Mouse (Mus musculus): Measurements from ENCODE around the gene Hdgfl2.
A peak's percentile ranks its signal among the peaks of the same experiment; 100 is the strongest.
"Not testable (repeated sequence)": the region's sequence is repeated elsewhere in the genome, so short reads cannot be mapped to it uniquely, and the experiment has no call there.

Hdgfl2 gene

DNA sequence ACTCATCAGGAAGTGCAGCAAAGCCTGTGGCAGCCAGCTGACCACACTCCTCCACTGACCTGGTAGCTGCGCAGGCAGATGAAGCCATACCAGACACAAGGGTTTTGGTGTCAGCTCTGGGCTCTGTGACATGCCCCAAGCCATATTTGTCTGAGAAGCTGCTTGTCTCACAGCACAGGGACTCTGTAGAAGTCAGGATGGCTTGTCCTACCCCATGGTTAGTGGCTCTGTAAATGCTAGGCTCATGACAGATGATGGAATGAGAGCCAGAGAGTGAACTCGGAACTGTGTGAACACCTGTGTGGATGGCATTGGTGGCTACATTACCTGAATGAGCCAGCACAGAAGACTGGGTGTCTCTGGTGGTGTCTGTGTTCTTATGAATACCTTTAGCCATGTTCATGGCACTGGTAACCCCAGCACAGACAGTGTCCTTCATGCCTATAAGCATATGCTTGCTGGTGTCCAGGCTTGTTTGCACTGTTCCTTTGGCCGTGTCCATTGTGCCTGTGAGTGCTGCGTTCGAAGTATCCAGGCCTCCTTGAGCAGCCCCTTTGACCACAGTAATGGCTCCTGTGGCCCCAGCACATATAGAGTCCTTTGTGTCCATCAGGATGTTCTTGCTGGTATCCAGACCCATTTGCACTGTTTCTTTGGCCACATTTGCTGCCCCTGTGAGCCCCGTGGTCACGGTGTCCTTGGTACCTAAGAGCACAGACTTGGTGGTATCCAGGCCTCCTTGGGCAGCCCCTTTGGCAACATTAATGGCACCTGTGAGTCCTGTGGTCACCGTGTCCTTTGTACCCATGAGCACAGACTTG is 24.2 kb downstream of the Hdgfl2 start:
- DNase-seq (ENCODE audit: inconsistent age in 2 of 2, low spot score in 1 of 2): peak in 1 of 2 experiments; percentile 57

GRCm38 (mm10) chr17:56104821-56105220 is 25.4 kb downstream of the Hdgfl2 start:
- peak; percentile 19 to 62 for DNase-seq (ENCODE audit: inconsistent age in 2 of 2, low spot score in 1 of 2)

DNA sequence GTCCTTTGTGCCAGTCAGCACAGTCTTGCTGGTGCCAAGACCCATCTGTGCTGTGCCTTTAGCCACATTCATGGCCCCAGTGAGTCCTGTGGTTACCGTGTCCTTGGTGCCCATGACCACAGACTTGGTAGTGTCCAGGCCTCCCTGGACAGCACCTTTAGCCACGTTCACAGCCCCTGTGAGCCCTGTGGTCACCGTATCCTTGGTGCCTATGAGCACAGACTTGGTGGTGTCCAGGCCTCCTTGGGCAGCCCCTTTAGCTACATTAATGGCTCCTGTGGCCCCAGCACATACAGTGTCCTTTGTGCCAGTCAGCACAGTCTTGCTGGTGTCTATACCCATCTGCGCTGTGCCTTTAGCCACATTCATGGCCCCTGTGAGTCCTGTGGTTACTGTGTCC is 27.0 kb downstream of the Hdgfl2 start:
- DNase-seq (ENCODE audit: inconsistent age in 2 of 2, low spot score in 1 of 2): not testable (repeated sequence)

DNA sequence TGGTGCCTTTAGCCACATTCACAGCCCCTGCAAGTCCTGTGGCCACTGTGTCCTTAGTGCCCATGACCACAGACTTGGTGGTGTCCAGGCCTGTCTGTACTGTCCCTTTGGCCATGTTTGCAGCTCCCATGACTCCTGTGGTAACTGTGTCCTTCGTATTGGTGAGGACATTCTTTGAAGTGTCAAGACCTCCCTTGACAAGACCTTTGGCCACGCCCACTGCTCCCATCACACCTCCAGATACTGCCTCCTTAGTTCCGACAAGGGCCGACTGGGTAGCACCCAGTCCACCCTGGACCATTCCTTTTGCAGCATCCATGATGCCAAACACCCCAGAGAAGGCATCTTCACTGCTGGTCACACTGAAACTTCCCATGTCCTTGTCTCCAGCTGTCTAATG is 27.5 kb downstream of the Hdgfl2 start:
- peak; percentile 20 to 36 for DNase-seq (ENCODE audit: inconsistent age in 2 of 2, low spot score in 1 of 2)

DNA sequence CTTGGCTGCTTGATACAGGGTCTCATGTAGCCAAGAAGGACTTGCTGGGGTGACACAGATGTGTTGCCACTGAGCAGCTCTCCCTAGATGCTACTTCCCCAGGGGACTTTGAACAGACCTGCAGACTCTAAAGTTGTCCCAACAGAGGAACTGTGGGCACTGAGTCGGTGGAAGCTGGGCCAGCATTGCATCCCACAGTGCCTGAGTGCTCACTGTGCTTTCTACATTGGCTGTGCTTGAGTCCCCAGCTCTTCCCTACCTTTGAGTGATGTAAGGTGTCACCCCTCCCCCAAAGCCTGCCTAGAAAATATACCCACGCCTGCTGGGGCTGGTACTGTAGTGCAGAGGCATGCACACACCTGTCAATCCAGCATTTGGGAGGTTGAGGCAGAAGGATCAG is 28.3 kb downstream of the Hdgfl2 start:
- peak; percentile 24 to 43 for DNase-seq (ENCODE audit: inconsistent age in 2 of 2, low spot score in 1 of 2)

- DNase-seq (ENCODE audit: inconsistent age in 2 of 2, low spot score in 1 of 2): peak; percentile 85 to 91
Measured at GRCm38 (mm10) chr17:56108334-56109044, 29.1 kb downstream of the Hdgfl2 start.

- DNase-seq (ENCODE audit: inconsistent age in 2 of 2, low spot score in 1 of 2): peak; percentile 50 to 70
Measured at GRCm38 (mm10) chr17:56109219-56110051, 30.0 kb downstream of the Hdgfl2 start, which contains the start of gene Plin4. TSS of gene Plin4 (minus strand) at chr17:56109803.

GRCm38 (mm10) chr17:56110571-56110970 is 31.1 kb downstream of the Hdgfl2 start:
- DNase-seq (ENCODE audit: inconsistent age in 2 of 2, low spot score in 1 of 2): peak; percentile 49 to 74

DNA sequence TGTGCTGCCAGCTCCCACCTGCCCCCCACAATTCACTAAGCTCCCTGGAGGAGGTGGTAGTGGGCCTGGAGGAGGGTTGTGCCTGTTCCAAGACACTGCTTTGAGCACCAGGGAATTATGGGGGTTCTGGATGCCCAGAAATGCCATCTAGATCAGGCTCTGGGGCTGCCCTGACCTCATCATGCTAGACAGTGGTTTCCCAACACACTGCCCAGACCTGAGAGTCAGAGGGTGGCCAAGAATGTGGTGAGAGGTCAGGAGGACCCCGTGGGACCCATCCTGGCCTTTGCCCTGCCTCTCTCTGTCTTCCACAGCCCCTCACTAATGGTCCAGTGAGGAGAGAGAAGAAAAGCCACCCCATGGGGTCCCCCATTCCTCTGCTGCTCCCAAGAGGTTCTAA is 31.6 kb downstream of the Hdgfl2 start:
- peak; percentile 24 to 58 for DNase-seq (ENCODE audit: inconsistent age in 2 of 2, low spot score in 1 of 2)

DNA sequence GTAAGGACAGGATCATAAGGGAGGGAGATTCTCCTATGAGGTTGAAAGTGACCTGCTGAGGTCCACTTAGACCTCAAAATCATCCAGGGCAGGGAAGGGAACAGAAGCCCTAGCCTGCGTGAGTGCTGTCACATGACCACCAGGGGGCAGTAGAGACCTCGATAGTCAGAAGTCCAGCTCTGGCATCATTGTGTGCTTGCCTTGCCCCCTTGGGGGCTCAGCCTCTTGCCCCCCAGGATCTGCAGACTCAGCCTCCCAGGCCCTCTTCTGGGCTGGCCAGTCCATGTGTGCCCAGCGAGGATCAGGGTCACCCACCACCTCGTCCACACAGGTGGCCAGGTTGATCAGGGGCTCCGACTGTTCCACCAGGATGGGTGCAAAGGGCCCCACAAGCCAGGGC is 32.4 kb downstream of the Hdgfl2 start:
- DNase-seq (ENCODE audit: inconsistent age in 2 of 2, low spot score in 1 of 2): peak; percentile 67 to 87

- DNase-seq (ENCODE audit: inconsistent age in 2 of 2, low spot score in 1 of 2): no peak
Measured at GRCm38 (mm10) chr17:56112743-56113142, 33.3 kb downstream of the Hdgfl2 start.

DNA sequence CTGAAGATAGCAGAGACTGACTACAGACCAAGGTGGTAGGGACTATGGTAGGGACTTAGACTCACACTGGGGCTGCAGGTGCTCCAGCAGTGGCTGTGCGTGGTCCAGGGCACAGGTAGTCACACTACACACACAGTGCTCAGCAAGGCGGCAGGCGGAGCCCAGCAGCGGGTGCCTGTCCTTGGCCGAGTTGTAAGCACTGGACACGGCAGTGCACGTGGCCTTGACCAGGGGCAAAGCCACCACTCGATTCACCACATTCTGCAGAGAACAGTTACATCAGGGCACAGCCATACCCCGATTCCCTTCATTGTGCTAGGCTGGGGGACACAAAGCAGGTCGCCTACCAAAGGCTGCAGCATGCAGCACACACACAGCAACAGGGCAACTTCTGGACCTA is 36.8 kb downstream of the Hdgfl2 start:
- DNase-seq (ENCODE audit: inconsistent age in 2 of 2, low spot score in 1 of 2): peak; percentile 86 to 89

DNA sequence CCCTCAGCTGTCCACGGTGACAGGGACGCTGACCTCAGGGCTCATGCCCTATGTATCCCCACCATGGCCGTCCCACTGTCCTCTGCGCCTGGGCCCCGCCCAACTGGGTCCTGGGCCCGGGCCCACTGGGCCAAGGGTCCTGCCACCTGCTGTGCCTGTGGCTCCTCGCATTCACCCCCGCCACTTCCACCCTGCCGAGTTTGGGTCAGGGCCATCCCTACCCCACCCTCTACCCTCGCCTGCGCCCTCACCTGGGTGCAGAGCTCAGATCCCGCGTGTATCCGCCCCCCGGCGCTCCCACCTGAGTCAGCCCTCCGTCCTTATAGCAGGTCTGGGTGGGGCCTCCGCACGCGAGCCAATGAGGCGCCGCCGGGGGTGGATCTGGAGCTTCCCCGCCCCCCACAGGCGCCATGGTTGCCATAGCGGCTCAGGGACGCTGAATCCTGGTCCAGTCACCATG is 37.8 kb downstream of the Hdgfl2 start, which contains the start of gene Plin5:
Gene Plin5, minus strand, starts transcription at position 346 of the 460 bp plus-strand sequence.
- DNase-seq (ENCODE audit: inconsistent age in 2 of 2, low spot score in 1 of 2): peak; percentile 89 to 93

DNA sequence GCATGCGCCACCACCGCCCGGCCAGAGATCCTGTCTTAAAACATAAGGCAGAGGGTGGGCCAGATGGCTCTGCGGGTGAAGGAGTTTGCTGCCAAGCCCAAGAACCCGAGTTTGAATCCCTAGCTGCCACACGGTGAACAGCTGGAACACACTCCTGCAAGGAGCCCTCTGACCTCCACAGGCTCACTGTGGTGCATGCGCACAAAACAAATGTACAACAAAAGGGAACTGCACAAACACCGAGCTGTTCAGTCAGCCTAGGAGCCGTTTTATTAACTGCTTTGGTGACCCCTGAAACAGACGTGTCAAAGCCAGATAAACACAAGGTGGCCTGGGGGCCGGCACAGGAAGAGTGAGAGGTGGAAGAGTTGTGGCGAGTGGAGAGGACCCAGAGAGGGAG is 40.0 kb downstream of the Hdgfl2 start:
- no peak for DNase-seq (ENCODE audit: inconsistent age in 2 of 2, low spot score in 1 of 2)

- peak; percentile 92 for DNase-seq (ENCODE audit: inconsistent age in 2 of 2, low spot score in 1 of 2)
Measured at GRCm38 (mm10) chr17:56119981-56120880, 40.8 kb downstream of the Hdgfl2 start.

DNA sequence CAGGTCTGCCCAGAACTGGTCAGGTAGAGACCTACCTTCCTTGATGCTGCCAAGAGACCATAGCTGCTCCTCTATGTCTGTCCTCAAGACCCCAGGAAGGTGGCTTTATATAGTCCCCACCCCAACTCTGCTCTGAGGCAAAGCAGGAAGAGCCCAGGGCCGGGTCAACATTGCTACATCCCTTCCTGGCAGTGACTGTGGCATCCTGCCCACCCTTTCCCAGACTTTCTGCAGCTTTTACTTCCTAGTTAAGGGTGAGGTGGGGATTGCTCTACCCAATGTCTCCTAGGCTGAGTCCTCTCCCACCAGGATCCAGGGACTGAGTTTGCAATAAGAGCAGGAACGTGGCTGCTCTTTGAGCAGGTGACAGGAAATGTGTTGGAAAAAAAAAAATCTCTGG is 42.4 kb downstream of the Hdgfl2 start, which contains the start of gene Lrg1:
Gene Lrg1, minus strand, starts transcription at position 176 of the 400 bp plus-strand sequence.
- DNase-seq (ENCODE audit: inconsistent age in 2 of 2, low spot score in 1 of 2): peak in 1 of 2 experiments; percentile 73

DNA sequence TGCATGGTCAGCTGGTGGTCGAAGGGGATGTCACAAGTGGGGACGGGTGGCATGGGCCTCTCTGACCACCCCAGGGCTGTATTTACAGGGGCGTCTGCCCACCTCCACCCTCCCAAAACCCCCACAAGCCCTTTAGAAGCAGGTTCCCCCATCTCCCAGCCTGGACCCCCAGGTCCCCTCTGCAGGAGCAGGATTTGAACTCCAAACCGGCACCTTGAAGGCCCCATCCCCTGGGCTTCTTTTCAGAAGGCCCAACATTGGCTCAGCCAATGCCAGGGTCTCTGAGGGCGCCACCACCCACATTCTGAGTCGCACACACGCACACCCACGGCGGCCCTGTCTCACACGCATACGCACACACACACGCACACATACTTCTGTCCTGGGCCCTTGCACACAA is 43.7 kb downstream of the Hdgfl2 start:
- DNase-seq (ENCODE audit: inconsistent age in 2 of 2, low spot score in 1 of 2): no peak

DNA sequence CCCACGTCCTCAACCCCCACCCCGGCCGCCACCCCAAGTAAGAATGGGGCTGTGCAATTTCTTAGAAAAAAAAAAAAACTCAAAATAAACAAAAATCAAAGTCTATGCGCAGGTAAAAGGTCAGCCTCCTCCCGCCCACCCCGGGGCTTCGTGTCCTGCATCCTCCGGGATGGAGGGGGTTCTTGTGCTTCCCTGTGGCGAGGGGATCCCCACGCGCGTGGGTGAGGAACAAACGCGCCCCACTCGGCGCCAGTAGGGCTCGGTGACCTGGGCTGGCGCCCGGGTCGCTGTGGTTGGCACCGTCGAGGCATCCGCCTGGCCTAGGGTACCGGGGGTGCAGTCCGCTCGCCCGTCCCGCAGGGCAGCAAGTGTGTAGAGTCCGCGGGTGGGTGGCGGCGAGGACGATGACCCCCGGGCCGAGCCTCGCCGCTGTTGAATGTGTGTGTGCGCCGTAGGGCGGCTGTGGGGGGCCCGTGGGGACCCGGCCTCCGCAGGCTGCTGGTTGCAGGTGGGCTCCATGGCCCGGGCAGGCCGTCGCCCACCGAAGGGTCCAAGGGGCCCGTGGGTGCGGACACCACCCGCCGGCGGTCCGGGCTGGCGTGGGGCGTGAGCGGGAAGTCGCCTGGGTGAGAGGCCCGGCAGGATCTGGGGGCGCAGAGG is 44.4 kb downstream of the Hdgfl2 start:
- no peak for DNase-seq (ENCODE audit: inconsistent age in 2 of 2, low spot score in 1 of 2)

Data from adrenal gland, adult (tissue).